Mouse (Mus musculus) retina, embryonic 14.5 days (tissue): ENCODE measurements around the gene Lyst.
A peak's percentile ranks its signal among the peaks of the same experiment; 100 is the strongest.
"Not testable (repeated sequence)": the region's sequence is repeated elsewhere in the genome, so short reads cannot be mapped to it uniquely, and the experiment has no call there.

ENCODE experiments used
- DNase-seq: peaks from one replicate; pipeline ENCODE4 v3.0.0-alpha.2; 2015; ENCODE audit warnings: low spot score

Gene Lyst

GRCm38 (mm10) chr13:13590048-13591011, at the start of gene Lyst:
Gene Lyst (plus strand): TSS chr13:13590397.
- peak; percentile 97 for DNase-seq

GRCm38 (mm10) chr13:13543073-13543472, 47.1 kb upstream of the Lyst start:
- DNase-seq, result not testable (repeated sequence)

GRCm38 (mm10) chr13:13546792-13547191, 43.4 kb upstream of the Lyst start:
- DNase-seq, result no peak

GRCm38 (mm10) chr13:13547889-13548288, 42.3 kb upstream of the Lyst start:
- no peak for DNase-seq

GRCm38 (mm10) chr13:13548431-13549190, 41.6 kb upstream of the Lyst start:
- no peak for DNase-seq

- peak; percentile 6 for DNase-seq
These were observed 40.2 kb upstream of the Lyst start for GRCm38 (mm10) chr13:13549687-13550660.

GRCm38 (mm10) chr13:13552020-13552419, 38.2 kb upstream of the Lyst start:
- DNase-seq, result no peak

- DNase-seq, result no peak
These were observed 36.5 kb upstream of the Lyst start for GRCm38 (mm10) chr13:13553660-13554059.

GRCm38 (mm10) chr13:13555196-13555595, 35.0 kb upstream of the Lyst start:
- no peak for DNase-seq

- no peak for DNase-seq
These were observed 33.0 kb upstream of the Lyst start for GRCm38 (mm10) chr13:13557001-13557743.

- no peak for DNase-seq
These were observed 31.9 kb upstream of the Lyst start for GRCm38 (mm10) chr13:13558251-13558650.

GRCm38 (mm10) chr13:13558900-13559299, 31.3 kb upstream of the Lyst start:
- DNase-seq, result no peak

- no peak for DNase-seq
These were observed 27.6 kb upstream of the Lyst start for GRCm38 (mm10) chr13:13562571-13562970.

GRCm38 (mm10) chr13:13564116-13564515, 26.1 kb upstream of the Lyst start:
- no peak for DNase-seq

- no peak for DNase-seq
These were observed 25.7 kb upstream of the Lyst start for GRCm38 (mm10) chr13:13564541-13564940.

GRCm38 (mm10) chr13:13567640-13568039, 22.6 kb upstream of the Lyst start:
- DNase-seq, result no peak

GRCm38 (mm10) chr13:13568824-13569223, 21.4 kb upstream of the Lyst start:
- no peak for DNase-seq

- no peak for DNase-seq
These were observed 20.6 kb upstream of the Lyst start for GRCm38 (mm10) chr13:13569603-13570002.

- DNase-seq, result no peak
These were observed 17.9 kb upstream of the Lyst start for GRCm38 (mm10) chr13:13572060-13572835.

- DNase-seq, result no peak
These were observed 17.3 kb upstream of the Lyst start for GRCm38 (mm10) chr13:13572941-13573340.
